Mouse (Mus musculus): ENCODE measurements at regions not wholly inside any gene's neighbourhood (a gene's known extent, or its start where the extent isn't known, plus 50 kb on each side); places are given as distances from the start of the nearest gene placed in this dataset.

DNA sequence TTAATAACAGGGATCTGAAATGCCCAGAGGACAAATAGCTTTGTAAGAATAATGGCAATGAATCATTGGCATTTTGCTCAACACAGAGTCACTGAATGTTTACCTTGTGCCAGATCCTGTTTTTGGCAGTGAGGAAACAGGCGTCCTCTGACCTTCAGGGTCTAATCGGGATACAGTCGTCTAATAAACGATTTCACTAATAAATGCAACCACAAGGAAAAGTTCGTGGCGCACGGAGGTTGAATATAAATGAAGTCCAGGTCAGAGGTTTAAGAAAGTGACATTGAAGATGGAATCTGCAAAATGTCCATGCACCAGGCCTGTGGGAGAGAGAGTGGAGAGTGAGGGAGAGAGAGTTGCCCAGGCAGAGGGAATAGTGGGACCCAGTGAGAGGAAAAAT is 387.5 kb downstream of the 1810013L24Rik start:
- no peak for ATAC-seq
- Histone ChIP-seq H3K4me3 (no peak overlapping the region), H3K9ac (no peak overlapping the region), H3K4me1 (no peaks in the 10 kb centered on the region), H3K27ac (no peak overlapping the region), H3K9me3 (replicated peaks) (no peaks in the 10 kb centered on the region), H3K36me3 (no peaks in the 10 kb centered on the region), H3K4me2 (no peak overlapping the region), H3K27me3 (replicated peaks) (no peaks in the 10 kb centered on the region)
- WGBS (ENCODE audit: insufficient replicate concordance) = 68% methylated on average over 7 of the region's 7 CpGs

GRCm38 (mm10) chr16:9230178-9230577 is 400.3 kb downstream of the 1810013L24Rik start:
- H3K27ac ChIP-seq = no peak overlapping the region
- H3K9me3 ChIP-seq (replicated peaks) = no peaks in the 10 kb centered on the region
- no peak overlapping the region for H3K4me2 ChIP-seq
- no peaks in the 10 kb centered on the region for H3K36me3 ChIP-seq
- no peak overlapping the region for H3K4me3 ChIP-seq
- H3K9ac ChIP-seq = no peak overlapping the region
- no peaks in the 10 kb centered on the region for H3K4me1 ChIP-seq
- no peak for ATAC-seq
- no peaks in the 10 kb centered on the region for H3K27me3 ChIP-seq (replicated peaks)

- WGBS (ENCODE audit: insufficient replicate concordance) = 86% methylated on average over 4 of the region's 4 CpGs
- Histone ChIP-seq H3K27ac (no peak overlapping the region), H3K9me3 (replicated peaks) (no peaks in the 10 kb centered on the region), H3K4me2 (no peak overlapping the region), H3K4me1 (no peaks in the 10 kb centered on the region), H3K9ac (no peak overlapping the region), H3K36me3 (no peaks in the 10 kb centered on the region), H3K27me3 (replicated peaks) (no peaks in the 10 kb centered on the region), H3K4me3 (no peak overlapping the region)
- no peak for ATAC-seq
These were observed 412.2 kb downstream of the 1810013L24Rik start for GRCm38 (mm10) chr16:9242099-9242498.

GRCm38 (mm10) chr16:9247198-9247597 is 417.3 kb downstream of the 1810013L24Rik start:
- Histone ChIP-seq H3K4me3 (no peak overlapping the region), H3K4me1 (no peaks in the 10 kb centered on the region), H3K4me2 (no peak overlapping the region), H3K27ac (no peak overlapping the region), H3K36me3 (no peaks in the 10 kb centered on the region), H3K9me3 (replicated peaks) (no peaks in the 10 kb centered on the region), H3K27me3 (replicated peaks) (no peaks in the 10 kb centered on the region), H3K9ac (no peak overlapping the region)
- no peak for ATAC-seq
- WGBS (ENCODE audit: insufficient replicate concordance) = 47% methylated on average over 3 of the region's 3 CpGs

GRCm38 (mm10) chr16:9253054-9253453 is 423.2 kb downstream of the 1810013L24Rik start:
- Histone ChIP-seq H3K36me3 (no peaks in the 10 kb centered on the region), H3K9me3 (replicated peaks) (no peaks in the 10 kb centered on the region), H3K4me2 (no peak overlapping the region), H3K27ac (no peak overlapping the region), H3K4me1 (no peaks in the 10 kb centered on the region), H3K9ac (no peak overlapping the region), H3K27me3 (replicated peaks) (no peaks in the 10 kb centered on the region), H3K4me3 (no peak overlapping the region)
- WGBS (ENCODE audit: insufficient replicate concordance) = 68% methylated on average over 1 of the region's 1 CpGs
- ATAC-seq = no peak

DNA sequence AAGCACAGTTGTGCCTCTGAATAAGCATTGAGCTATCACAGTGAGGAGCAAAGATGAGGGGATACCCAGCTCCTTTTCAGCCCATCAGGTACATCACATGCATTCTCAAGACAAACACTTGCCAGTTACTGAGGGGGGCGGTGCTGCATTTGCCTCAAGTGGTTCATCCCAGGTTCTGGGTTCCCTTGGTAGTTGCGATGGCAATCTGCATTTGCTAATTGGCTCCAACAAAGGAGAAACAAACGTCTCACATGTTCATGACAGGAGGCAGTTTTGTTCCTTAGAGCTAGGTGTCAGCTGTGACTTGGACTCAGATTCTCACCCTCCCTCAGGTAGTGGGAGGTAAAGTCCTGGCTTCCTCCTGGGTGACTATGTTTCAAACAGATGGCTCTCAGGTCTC is 425.5 kb downstream of the 1810013L24Rik start:
- Histone ChIP-seq H3K27me3 (replicated peaks) (no peaks in the 10 kb centered on the region), H3K4me3 (no peak overlapping the region), H3K9ac (no peak overlapping the region), H3K4me2 (no peak overlapping the region), H3K4me1 (no peaks in the 10 kb centered on the region), H3K36me3 (no peaks in the 10 kb centered on the region), H3K27ac (no peak overlapping the region), H3K9me3 (replicated peaks) (no peaks in the 10 kb centered on the region)
- no peak for ATAC-seq
- 33% methylated on average over 3 of the region's 3 CpGs for WGBS (ENCODE audit: insufficient replicate concordance)

- no peak overlapping the region for H3K4me2 ChIP-seq
- no peak overlapping the region for H3K27ac ChIP-seq
- H3K9me3 ChIP-seq (replicated peaks) = no peaks in the 10 kb centered on the region
- H3K4me1 ChIP-seq = no peaks in the 10 kb centered on the region
- H3K4me3 ChIP-seq = no peak overlapping the region
- no peaks in the 10 kb centered on the region for H3K27me3 ChIP-seq (replicated peaks)
- H3K9ac ChIP-seq = no peak overlapping the region
- WGBS (ENCODE audit: insufficient replicate concordance) = 53% methylated on average over 3 of the region's 3 CpGs
- no peaks in the 10 kb centered on the region for H3K36me3 ChIP-seq
- no peak for ATAC-seq
These were observed 431.1 kb downstream of the 1810013L24Rik start for GRCm38 (mm10) chr16:9260966-9261365.

- no peaks in the 10 kb centered on the region for H3K4me1 ChIP-seq
- no peak overlapping the region for H3K27ac ChIP-seq
- H3K27me3 ChIP-seq (replicated peaks) = no peaks in the 10 kb centered on the region
- H3K9me3 ChIP-seq (replicated peaks) = no peaks in the 10 kb centered on the region
- no peak overlapping the region for H3K4me3 ChIP-seq
- no peak overlapping the region for H3K4me2 ChIP-seq
- H3K9ac ChIP-seq = no peak overlapping the region
- WGBS (ENCODE audit: insufficient replicate concordance) = 38% methylated on average over 3 of the region's 3 CpGs
- ATAC-seq = no peak
- no peaks in the 10 kb centered on the region for H3K36me3 ChIP-seq
These were observed 434.8 kb downstream of the 1810013L24Rik start for GRCm38 (mm10) chr16:9264554-9265145.

DNA sequence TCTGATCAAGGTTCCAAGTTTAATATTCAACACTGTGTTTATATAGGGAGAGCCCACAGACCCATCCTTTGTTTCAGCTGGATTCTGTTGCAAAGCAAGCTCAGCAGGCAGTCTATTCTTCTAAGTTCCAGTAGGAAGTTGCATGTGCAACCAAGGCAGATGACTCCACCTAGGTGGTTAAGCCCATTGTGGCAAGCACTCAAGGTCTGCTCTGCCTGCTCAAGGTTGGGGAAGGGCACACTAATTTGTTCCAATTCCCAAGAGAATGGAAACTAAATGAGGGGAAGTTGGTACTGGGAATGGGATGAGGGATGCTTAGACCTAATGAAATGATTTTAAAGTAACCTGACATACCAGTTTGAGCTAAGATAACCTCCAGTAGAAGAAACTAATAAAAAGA is 437.3 kb downstream of the 1810013L24Rik start:
- H3K4me2 ChIP-seq = no peak overlapping the region
- H3K9me3 ChIP-seq (replicated peaks) = no peaks in the 10 kb centered on the region
- no peaks in the 10 kb centered on the region for H3K4me1 ChIP-seq
- no peak for ATAC-seq
- H3K4me3 ChIP-seq = no peak overlapping the region
- no peaks in the 10 kb centered on the region for H3K27me3 ChIP-seq (replicated peaks)
- no peak overlapping the region for H3K9ac ChIP-seq
- H3K27ac ChIP-seq = no peak overlapping the region
- H3K36me3 ChIP-seq = no peaks in the 10 kb centered on the region

GRCm38 (mm10) chr16:9270099-9270498 is 440.2 kb downstream of the 1810013L24Rik start:
- 79% methylated on average over 3 of the region's 3 CpGs for WGBS (ENCODE audit: insufficient replicate concordance)
- Histone ChIP-seq H3K4me1 (no peaks in the 10 kb centered on the region), H3K27me3 (replicated peaks) (no peaks in the 10 kb centered on the region), H3K36me3 (no peaks in the 10 kb centered on the region), H3K4me3 (no peak overlapping the region), H3K4me2 (no peak overlapping the region), H3K9ac (no peak overlapping the region), H3K27ac (no peak overlapping the region), H3K9me3 (replicated peaks) (no peaks in the 10 kb centered on the region)
- no peak for ATAC-seq

GRCm38 (mm10) chr16:9270671-9271070 is 440.8 kb downstream of the 1810013L24Rik start:
- Histone ChIP-seq H3K36me3 (no peaks in the 10 kb centered on the region), H3K4me1 (no peaks in the 10 kb centered on the region), H3K4me3 (no peak overlapping the region), H3K27ac (no peak overlapping the region), H3K4me2 (no peak overlapping the region), H3K9ac (no peak overlapping the region), H3K9me3 (replicated peaks) (no peaks in the 10 kb centered on the region), H3K27me3 (replicated peaks) (no peaks in the 10 kb centered on the region)
- WGBS (ENCODE audit: insufficient replicate concordance) = 65% methylated on average over 1 of the region's 1 CpGs
- no peak for ATAC-seq

GRCm38 (mm10) chr16:9273751-9274300 is 443.9 kb downstream of the 1810013L24Rik start:
- no peak overlapping the region for H3K27ac ChIP-seq
- no peak overlapping the region for H3K4me3 ChIP-seq
- no peaks in the 10 kb centered on the region for H3K36me3 ChIP-seq
- H3K9me3 ChIP-seq (replicated peaks) = no peaks in the 10 kb centered on the region
- WGBS (ENCODE audit: insufficient replicate concordance) = 60% methylated on average over 6 of the region's 6 CpGs
- H3K27me3 ChIP-seq (replicated peaks) = no peaks in the 10 kb centered on the region
- no peak overlapping the region for H3K4me2 ChIP-seq
- no peak for ATAC-seq
- H3K9ac ChIP-seq = no peak overlapping the region
- H3K4me1 ChIP-seq = no peaks in the 10 kb centered on the region

- no peak overlapping the region for H3K4me3 ChIP-seq
- no peaks in the 10 kb centered on the region for H3K36me3 ChIP-seq
- H3K27me3 ChIP-seq (replicated peaks) = no peaks in the 10 kb centered on the region
- no peaks in the 10 kb centered on the region for H3K4me1 ChIP-seq
- ATAC-seq = no peak
- H3K9ac ChIP-seq = no peak overlapping the region
- H3K27ac ChIP-seq = no peak overlapping the region
- 59% methylated on average over 7 of the region's 7 CpGs for WGBS (ENCODE audit: insufficient replicate concordance)
- no peak overlapping the region for H3K4me2 ChIP-seq
- no peaks in the 10 kb centered on the region for H3K9me3 ChIP-seq (replicated peaks)
These were observed 444.7 kb downstream of the 1810013L24Rik start for GRCm38 (mm10) chr16:9274583-9275100.

Measured in liver, embryonic 12.5 days (tissue).